Mouse (Mus musculus) heart, embryonic 15.5 days (tissue): ENCODE results near the gene Csnk1d. TPM values are rescaled to one million over a fixed set of nuclear protein-coding genes. Genes with fewer than 3 reads are reported as not detected.
A peak's percentile ranks its signal among the peaks of the same experiment; 100 is the strongest.

Experiments used
- ATAC-seq: fragments of 200-750 bp; cut with Nextera tagmentation; replicated peaks from 2 replicates; pipeline ENCODE4 v1.8.0; 2017; ENCODE audit warnings: low read depth, moderate TSS enrichment; ENCODE audit not compliant: insufficient number of reproducible peaks, insufficient read depth, low FRiP score
- H3K27ac ChIP-seq: fragments of 300-500 bp; sonication (generic); 2 replicates; pipeline ENCODE4 v1.5.1; 2015; ENCODE audit warnings: mild to moderate bottlenecking, inconsistent platforms
- H3K27me3 ChIP-seq: fragments of 300-500 bp; sonication (generic); 2 replicates; pipeline ENCODE4 v1.6.1; 2015; ENCODE audit warnings: inconsistent platforms
- H3K36me3 ChIP-seq: fragments of 300-500 bp; sonication (generic); 2 replicates; pipeline ENCODE4 v1.6.1; 2015; ENCODE audit warnings: mild to moderate bottlenecking, inconsistent platforms
- H3K4me1 ChIP-seq: fragments of 300-500 bp; sonication (generic); replicated peaks from 2 replicates; pipeline ENCODE4 v1.6.1; 2015; ENCODE audit warnings: inconsistent platforms
- H3K4me2 ChIP-seq: fragments of 300-500 bp; sonication (generic); 2 replicates; pipeline ENCODE4 v1.6.1; 2015; ENCODE audit warnings: inconsistent platforms, mild to moderate bottlenecking, moderate library complexity
- H3K4me3 ChIP-seq: fragments of 300-500 bp; sonication (generic); 2 replicates; pipeline ENCODE4 v1.5.1; 2015; ENCODE audit warnings: mild to moderate bottlenecking, inconsistent platforms
- H3K9ac ChIP-seq: fragments of 300-500 bp; sonication (generic); 2 replicates; pipeline ENCODE4 v1.6.1; 2015; ENCODE audit warnings: mild to moderate bottlenecking, inconsistent platforms
- H3K9me3 ChIP-seq: fragments of 300-500 bp; sonication (generic); replicated peaks from 2 replicates; pipeline ENCODE4 v1.6.1; 2016; ENCODE audit warnings: inconsistent platforms
- WGBS: fragments of 180-500 bp; shearing (Covaris S2); methylation state at CpG from one replicate; pipeline ENCODE4 v1.1.7; 2015; ENCODE audit warnings: mixed read lengths; 5-methylcytosine and 5-hydroxymethylcytosine counted together
- polyA plus RNA-seq: library from polyadenylated mRNA; unstranded; fragments of >200 nt; fragmentation: Nextera tagmentation; extraction: Ambion mirVana; gene quantifications from 2 replicates; pipeline ENCODE4 v1.2.1, GENCODE M21; 2015

Csnk1d gene
- polyA plus RNA-seq, 1 experiment from 2014 or later, result 59.5 TPM

GRCm38 (mm10) chr11:120951731-120952730, 39.1 kb downstream of the Csnk1d start:
- Histone ChIP-seq H3K27me3 (no peaks in the 10 kb centered on the region), H3K4me1 (peaks cover 69% of the 10 kb centered on the region), H3K27ac (peak overlapping the region; percentile 92), H3K36me3 (peaks cover 20% of the 10 kb centered on the region), H3K9me3 (no peaks in the 10 kb centered on the region), H3K4me3 (peak overlapping the region; percentile 64), H3K4me2 (peak overlapping the region; percentile 81), H3K9ac (peak overlapping the region; percentile 44)
- ATAC-seq, result no peak
- WGBS, result 57% methylated on average over 9 of the region's 9 CpGs

DNA sequence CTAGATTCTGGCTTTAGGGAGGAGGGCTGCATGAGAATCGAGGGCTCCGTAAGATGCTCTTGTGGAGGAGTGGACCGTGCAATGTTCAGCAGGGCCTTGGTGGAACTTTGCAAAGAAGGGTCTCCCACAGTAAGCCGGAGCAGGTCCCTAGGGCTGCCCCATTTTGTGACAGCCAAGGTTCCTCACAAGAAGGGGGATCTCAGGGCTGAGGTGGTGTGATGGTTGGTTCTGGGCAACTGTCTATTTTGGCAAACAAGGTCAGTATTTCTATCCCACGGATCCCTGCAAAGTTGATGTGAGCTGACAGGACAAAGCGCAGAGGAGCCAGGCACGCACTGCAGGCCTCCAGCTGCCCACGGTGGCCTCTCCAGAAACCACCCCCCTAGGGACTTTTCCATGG, 39.9 kb downstream of the Csnk1d start:
- H3K9ac ChIP-seq, result peak overlapping the region; percentile 44
- WGBS, result 18% methylated on average over 8 of the region's 8 CpGs
- peaks cover 12% of the 10 kb centered on the region for H3K36me3 ChIP-seq
- no peaks in the 10 kb centered on the region for H3K9me3 ChIP-seq
- no peaks in the 10 kb centered on the region for H3K27me3 ChIP-seq
- peak overlapping the region; percentile 81 for H3K4me2 ChIP-seq
- H3K27ac ChIP-seq, result peak overlapping the region; percentile 92
- peaks cover 61% of the 10 kb centered on the region for H3K4me1 ChIP-seq
- no peak for ATAC-seq
- H3K4me3 ChIP-seq, result peak overlapping the region; percentile 64

DNA sequence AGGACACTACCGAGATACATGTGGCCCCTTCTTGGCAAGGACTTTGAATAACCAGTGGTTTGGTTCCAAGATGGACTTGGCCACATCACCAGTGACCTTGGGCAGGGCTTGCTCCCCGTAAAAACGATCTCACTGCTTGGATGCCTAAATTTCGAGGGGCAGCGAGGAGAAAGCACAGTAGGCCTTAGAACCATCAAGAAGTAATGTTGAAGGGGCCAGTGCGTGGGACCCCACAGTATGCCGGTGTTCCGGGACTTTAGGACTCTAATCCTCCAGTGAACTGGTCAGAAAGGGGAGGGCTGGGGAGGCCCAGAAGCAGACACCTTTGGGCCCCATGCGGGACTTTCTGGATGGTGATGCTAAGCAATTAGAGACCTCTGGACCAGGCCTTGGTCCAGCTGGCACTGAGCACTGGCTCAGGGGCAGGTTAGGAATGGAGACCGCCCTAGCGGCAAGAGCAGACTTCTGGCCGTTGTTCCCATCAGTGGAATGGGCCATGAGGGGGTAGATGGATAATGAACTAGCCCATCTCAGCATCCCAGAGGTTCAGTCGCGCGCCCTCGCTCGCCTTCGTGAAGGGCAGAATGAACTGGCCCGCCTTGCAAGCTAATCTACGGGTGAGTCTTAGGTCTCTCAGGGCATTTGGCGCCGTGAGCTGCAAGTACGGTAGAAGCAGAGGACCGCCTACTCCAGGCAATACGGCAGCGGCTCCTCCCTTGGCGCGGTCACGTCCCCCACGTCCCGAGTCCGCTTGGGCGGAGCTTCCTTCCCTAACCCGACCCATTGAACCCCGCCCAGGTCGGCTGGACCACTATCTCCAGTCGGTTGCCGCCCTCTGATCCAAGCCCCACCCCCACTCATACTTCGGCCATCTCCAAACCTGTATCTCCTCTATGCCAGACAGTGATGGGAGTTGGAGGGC, 40.6 kb downstream of the Csnk1d start:
- peaks cover 5% of the 10 kb centered on the region for H3K36me3 ChIP-seq
- H3K4me1 ChIP-seq, result peaks cover 61% of the 10 kb centered on the region
- peak overlapping the region; percentile 67 for H3K9ac ChIP-seq
- peak overlapping the region; percentile 81 for H3K4me2 ChIP-seq
- H3K9me3 ChIP-seq, result no peaks in the 10 kb centered on the region
- H3K4me3 ChIP-seq, result peak overlapping the region; percentile 64
- ATAC-seq, result peak; percentile 81
- H3K27ac ChIP-seq, result peak overlapping the region; percentile 92
- H3K27me3 ChIP-seq, result no peaks in the 10 kb centered on the region
- 3% methylated on average over 39 of the region's 39 CpGs for whole genome bisulfite sequencing

- WGBS, result 18% methylated on average over 10 of the region's 10 CpGs
- H3K4me1 ChIP-seq, result peaks cover 59% of the 10 kb centered on the region
- H3K27me3 ChIP-seq, result no peaks in the 10 kb centered on the region
- ATAC-seq, result no peak
- no peaks in the 10 kb centered on the region for H3K36me3 ChIP-seq
- no peaks in the 10 kb centered on the region for H3K9me3 ChIP-seq
- H3K4me2 ChIP-seq, result peak overlapping the region; percentile 81
- H3K4me3 ChIP-seq, result peak overlapping the region; percentile 64
- H3K27ac ChIP-seq, result peak overlapping the region; percentile 92
- H3K9ac ChIP-seq, result peak overlapping the region; percentile 67
Measured at GRCm38 (mm10) chr11:120949863-120950262, 41.3 kb downstream of the Csnk1d start.

DNA sequence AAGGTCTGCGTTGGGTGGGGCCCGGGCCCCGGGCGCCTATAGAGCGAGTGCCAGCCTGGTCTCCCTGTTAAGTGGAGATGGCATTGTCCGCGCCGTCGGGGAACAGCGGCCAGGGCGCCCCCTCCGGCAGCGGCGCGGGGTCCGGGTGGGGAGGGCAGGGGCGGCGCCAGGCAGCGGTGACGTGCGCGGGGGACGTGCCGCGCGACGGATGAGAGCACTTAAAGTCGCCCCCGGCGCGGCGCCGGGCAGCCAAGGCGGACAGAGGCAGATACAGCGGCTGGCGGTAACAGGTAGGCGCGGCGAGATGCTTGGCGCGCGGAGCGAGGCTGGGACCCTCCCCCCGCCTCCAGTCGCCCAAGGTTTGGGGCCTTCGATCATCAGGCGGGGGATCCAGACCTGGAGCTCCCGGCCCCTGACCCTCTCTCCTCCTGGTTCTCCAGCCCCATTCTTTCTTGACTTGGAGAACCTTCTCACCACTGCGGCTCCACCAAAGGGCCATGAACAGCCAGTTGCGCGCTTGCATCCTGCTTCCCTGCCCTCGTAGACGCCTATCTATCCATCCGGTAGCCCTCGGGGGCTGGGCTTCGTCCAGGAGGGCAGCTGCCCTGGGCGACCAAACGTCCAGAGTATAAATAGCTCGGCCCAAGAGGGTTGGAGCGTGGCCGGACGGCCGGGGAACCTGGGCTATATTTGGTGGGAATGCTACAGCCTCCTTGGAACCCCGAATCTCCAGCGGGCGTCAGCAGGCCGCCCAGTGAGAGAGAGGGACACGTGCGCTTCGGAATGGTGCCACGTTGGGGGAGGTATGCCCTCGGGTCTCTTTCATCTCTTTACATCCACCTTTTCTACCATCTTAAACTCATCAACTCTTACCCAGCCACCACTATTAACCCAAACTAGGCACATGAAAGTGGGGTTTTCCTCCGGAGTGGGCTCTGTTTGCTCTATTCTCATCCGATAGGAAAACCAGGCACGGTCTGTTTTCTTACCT, 42.0 kb downstream of the Csnk1d start:
- Histone ChIP-seq H3K4me2 (peak overlapping the region; percentile 81), H3K4me3 (peak overlapping the region; percentile 64), H3K27me3 (no peaks in the 10 kb centered on the region), H3K36me3 (no peaks in the 10 kb centered on the region), H3K9ac (peak overlapping the region; percentile 67), H3K9me3 (no peaks in the 10 kb centered on the region), H3K27ac (peak overlapping the region; percentile 92), H3K4me1 (peaks cover 53% of the 10 kb centered on the region)
- peak; percentile 51 for ATAC-seq
- 2% methylated on average over 75 of the region's 75 CpGs for WGBS

DNA sequence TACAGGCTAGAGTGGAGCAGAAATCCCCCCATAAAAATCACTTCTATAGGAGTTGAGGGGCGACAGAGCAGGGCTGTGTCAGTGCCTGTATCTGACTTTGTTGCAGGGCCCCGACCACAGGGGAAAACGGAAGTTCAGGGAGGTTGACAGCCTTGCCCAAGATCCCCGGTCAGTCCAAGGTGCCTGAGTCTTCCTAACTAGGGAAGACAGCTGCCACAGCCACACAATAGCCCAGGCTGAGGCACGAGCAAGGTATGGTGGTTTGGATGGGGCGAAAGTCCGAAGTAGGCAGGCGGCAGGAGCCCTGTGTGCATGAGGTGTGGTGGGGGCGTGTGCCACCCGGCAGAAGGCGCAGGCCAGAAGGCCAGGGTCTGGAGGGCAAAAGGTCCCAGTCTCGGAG, 42.8 kb downstream of the Csnk1d start, which contains the start of gene Slc16a3:
Gene Slc16a3, plus strand, starts transcription at position 153 of the 400 bp plus-strand sequence.
- Histone ChIP-seq H3K4me1 (peaks cover 48% of the 10 kb centered on the region), H3K9me3 (no peaks in the 10 kb centered on the region), H3K4me2 (peak within 1 kb of the TSS; percentile 81), H3K4me3 (peak within 1 kb of the TSS; percentile 64), H3K27ac (peak within 1 kb of the TSS; percentile 92), H3K9ac (peak within 1 kb of the TSS; percentile 67), H3K27me3 (no peaks in the 10 kb centered on the region), H3K36me3 (no peaks in the 10 kb centered on the region)
- no peak for ATAC-seq
- 20% methylated on average over 12 of the region's 12 CpGs for WGBS

DNA sequence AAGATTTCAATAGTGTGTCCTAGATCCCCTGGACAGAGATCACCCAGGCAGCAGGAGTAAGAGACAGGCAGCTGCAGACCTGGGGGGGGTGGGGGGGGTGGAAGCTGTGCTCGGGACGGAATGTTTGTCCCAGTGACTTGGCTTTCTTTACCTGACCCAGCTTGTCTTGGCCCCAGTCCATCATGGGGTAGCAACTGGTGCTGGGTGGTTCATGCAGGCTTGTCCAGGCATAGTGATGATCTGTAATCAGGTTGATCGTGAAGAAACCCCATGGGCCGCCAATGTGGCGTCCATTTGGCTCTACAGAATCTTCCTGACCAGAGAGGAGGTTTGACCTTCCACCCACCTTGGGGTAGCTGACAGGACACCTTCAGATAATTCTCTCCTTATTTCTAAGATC, 45.2 kb downstream of the Csnk1d start:
- Histone ChIP-seq H3K27me3 (no peaks in the 10 kb centered on the region), H3K9me3 (no peaks in the 10 kb centered on the region), H3K4me2 (no peak overlapping the region), H3K36me3 (no peaks in the 10 kb centered on the region), H3K27ac (no peak overlapping the region), H3K4me1 (peaks cover 25% of the 10 kb centered on the region), H3K9ac (no peak overlapping the region), H3K4me3 (no peak overlapping the region)
- WGBS, result 92% methylated on average over 5 of the region's 5 CpGs
- ATAC-seq, result no peak

- Histone ChIP-seq H3K4me2 (no peak overlapping the region), H3K27me3 (no peaks in the 10 kb centered on the region), H3K4me1 (peaks cover 20% of the 10 kb centered on the region), H3K36me3 (no peaks in the 10 kb centered on the region), H3K9ac (no peak overlapping the region), H3K27ac (no peak overlapping the region), H3K9me3 (no peaks in the 10 kb centered on the region), H3K4me3 (no peak overlapping the region)
- WGBS, result 75% methylated on average over 7 of the region's 7 CpGs
- no peak for ATAC-seq
Measured at GRCm38 (mm10) chr11:120945266-120945665, 45.9 kb downstream of the Csnk1d start.

DNA sequence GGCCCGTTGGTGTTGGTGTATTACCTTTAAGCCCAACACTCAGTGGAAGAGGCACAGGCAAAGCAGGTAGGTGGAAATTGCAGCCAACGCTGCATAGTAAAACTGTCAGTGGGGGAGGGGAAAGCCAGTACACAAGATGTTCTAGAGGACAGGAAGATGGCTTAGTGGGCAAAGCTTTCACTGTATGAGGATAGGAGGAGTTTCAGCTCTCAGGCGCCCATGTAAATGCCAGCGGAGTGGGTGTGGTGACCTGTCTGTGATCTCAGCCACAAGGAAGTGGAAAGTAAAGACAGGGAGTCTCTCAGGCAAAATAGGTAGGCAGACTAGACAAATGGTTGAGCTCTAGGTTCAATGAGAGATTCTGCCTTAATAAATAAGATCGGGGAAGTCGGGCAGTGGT, 50.2 kb downstream of the Csnk1d start:
- Histone ChIP-seq H3K9ac (no peak overlapping the region), H3K27ac (no peak overlapping the region), H3K36me3 (no peaks in the 10 kb centered on the region), H3K4me2 (no peak overlapping the region), H3K4me3 (no peak overlapping the region), H3K27me3 (no peaks in the 10 kb centered on the region), H3K9me3 (no peaks in the 10 kb centered on the region), H3K4me1 (no peaks in the 10 kb centered on the region)
- 81% methylated on average over 6 of the region's 6 CpGs for WGBS
- ATAC-seq, result no peak

- Histone ChIP-seq H3K27ac (no peak overlapping the region), H3K27me3 (no peaks in the 10 kb centered on the region), H3K4me2 (no peak overlapping the region), H3K36me3 (no peaks in the 10 kb centered on the region), H3K9me3 (no peaks in the 10 kb centered on the region), H3K4me1 (no peaks in the 10 kb centered on the region), H3K4me3 (no peak overlapping the region), H3K9ac (no peak overlapping the region)
- 42% methylated on average over 6 of the region's 6 CpGs for WGBS
- ATAC-seq, result no peak
Measured at GRCm38 (mm10) chr11:120939712-120940341, 51.3 kb downstream of the Csnk1d start.
